Mouse (Mus musculus): ENCODE results near the gene Sdr39u1. TPM values are rescaled to one million over a fixed set of nuclear protein-coding genes. Genes with fewer than 3 reads are reported as not detected.

The Sdr39u1 gene
- 69.9 and 77.7 TPM in 2 replicates for polyA plus RNA-seq (2016; fragmentation: Nextera tagmentation; extraction: Ambion mirVana)

GRCm38 (mm10) chr14:55899701-55900413 lies at the start of gene Sdr39u1:
TSS of gene Sdr39u1 (minus strand) at chr14:55900293.
- peak within 1 kb of the TSS; percentile 86 for H3K27ac ChIP-seq
- peaks cover 16% of the 10 kb centered on the region for H3K4me1 ChIP-seq
- peak; percentile 90 for ATAC-seq (ENCODE audit: insufficient number of reproducible peaks, insufficient read depth, low FRiP score, low TSS enrichment)
- WGBS: 3% methylated on average over 39 of the region's 39 CpGs
- peak within 1 kb of the TSS; percentile 50 for H3K4me3 ChIP-seq
- H3K27me3 ChIP-seq: no peaks in the 10 kb centered on the region
- peak within 1 kb of the TSS; percentile 64 for H3K9ac ChIP-seq
- peak within 1 kb of the TSS; percentile 84 for H3K4me2 ChIP-seq (replicated peaks)
- no peaks in the 10 kb centered on the region for H3K9me3 ChIP-seq
- peaks cover 32% of the 10 kb centered on the region for H3K36me3 ChIP-seq

GRCm38 (mm10) chr14:55946269-55946969 lies 46.3 kb upstream of the Sdr39u1 start:
- ATAC-seq (ENCODE audit: insufficient number of reproducible peaks, insufficient read depth, low FRiP score, low TSS enrichment): no peak
- H3K4me1 ChIP-seq: no peaks in the 10 kb centered on the region
- no peak overlapping the region for H3K9ac ChIP-seq
- 72% methylated on average over 2 of the region's 2 CpGs for WGBS
- H3K4me2 ChIP-seq (replicated peaks): no peak overlapping the region
- no peak overlapping the region for H3K27ac ChIP-seq
- no peaks in the 10 kb centered on the region for H3K9me3 ChIP-seq
- H3K27me3 ChIP-seq: no peaks in the 10 kb centered on the region; the same call in 1 of the 2 replicates
- no peak overlapping the region for H3K4me3 ChIP-seq
- H3K36me3 ChIP-seq: no peaks in the 10 kb centered on the region

GRCm38 (mm10) chr14:55944575-55944974 lies 44.5 kb upstream of the Sdr39u1 start, which contains the start of gene Cma1:
TSS of gene Cma1 (minus strand) at chr14:55944675.
- Histone ChIP-seq H3K9ac (no peak within 1 kb of the TSS), H3K9me3 (no peaks in the 10 kb centered on the region), H3K4me1 (no peaks in the 10 kb centered on the region), H3K27me3 (no peaks in the 10 kb centered on the region; the same call in 1 of the 2 replicates), H3K36me3 (no peaks in the 10 kb centered on the region), H3K4me3 (no peak within 1 kb of the TSS), H3K4me2 (replicated peaks) (no peak within 1 kb of the TSS), H3K27ac (no peak within 1 kb of the TSS)
- ATAC-seq (ENCODE audit: insufficient number of reproducible peaks, insufficient read depth, low FRiP score, low TSS enrichment): no peak
- WGBS: 75% methylated on average over 4 of the region's 4 CpGs

GRCm38 (mm10) chr14:55943601-55944000 lies 43.5 kb upstream of the Sdr39u1 start:
- no peak overlapping the region for H3K9ac ChIP-seq
- no peak for ATAC-seq (ENCODE audit: insufficient number of reproducible peaks, insufficient read depth, low FRiP score, low TSS enrichment)
- H3K4me2 ChIP-seq (replicated peaks): no peak overlapping the region
- WGBS: 84% methylated on average over 11 of the region's 11 CpGs
- H3K4me1 ChIP-seq: no peaks in the 10 kb centered on the region
- no peak overlapping the region for H3K4me3 ChIP-seq
- H3K27ac ChIP-seq: no peak overlapping the region
- no peaks in the 10 kb centered on the region; the same call in 1 of the 2 replicates for H3K27me3 ChIP-seq
- H3K36me3 ChIP-seq: no peaks in the 10 kb centered on the region
- H3K9me3 ChIP-seq: no peaks in the 10 kb centered on the region

GRCm38 (mm10) chr14:55940070-55940800 lies 40.1 kb upstream of the Sdr39u1 start:
- no peak for ATAC-seq (ENCODE audit: insufficient number of reproducible peaks, insufficient read depth, low FRiP score, low TSS enrichment)
- H3K36me3 ChIP-seq: no peaks in the 10 kb centered on the region
- H3K27me3 ChIP-seq: no peaks in the 10 kb centered on the region; the same call in 1 of the 2 replicates
- H3K4me3 ChIP-seq: no peak overlapping the region
- H3K9me3 ChIP-seq: no peaks in the 10 kb centered on the region
- WGBS: 46% methylated on average over 7 of the region's 7 CpGs
- no peaks in the 10 kb centered on the region for H3K4me1 ChIP-seq
- H3K9ac ChIP-seq: no peak overlapping the region
- no peak overlapping the region for H3K4me2 ChIP-seq (replicated peaks)
- no peak overlapping the region for H3K27ac ChIP-seq

- peaks cover 4% of the 10 kb centered on the region; the same call in 1 of the 2 replicates for H3K4me1 ChIP-seq
- H3K4me3 ChIP-seq: no peak overlapping the region
- ATAC-seq (ENCODE audit: insufficient number of reproducible peaks, insufficient read depth, low FRiP score, low TSS enrichment): no peak
- H3K27me3 ChIP-seq: no peaks in the 10 kb centered on the region
- H3K4me2 ChIP-seq (replicated peaks): no peak overlapping the region
- H3K9me3 ChIP-seq: no peaks in the 10 kb centered on the region
- H3K36me3 ChIP-seq: no peaks in the 10 kb centered on the region
- WGBS: 31% methylated on average over 7 of the region's 7 CpGs
- H3K9ac ChIP-seq: no peak overlapping the region
- H3K27ac ChIP-seq: no peak overlapping the region
Measured at GRCm38 (mm10) chr14:55933586-55933985, 33.5 kb upstream of the Sdr39u1 start.

GRCm38 (mm10) chr14:55929263-55929997 lies 29.3 kb upstream of the Sdr39u1 start:
- H3K4me1 ChIP-seq: peaks cover 4% of the 10 kb centered on the region; the same call in 1 of the 2 replicates
- no peak for ATAC-seq (ENCODE audit: insufficient number of reproducible peaks, insufficient read depth, low FRiP score, low TSS enrichment)
- WGBS: 47% methylated on average over 12 of the region's 12 CpGs
- H3K9me3 ChIP-seq: no peaks in the 10 kb centered on the region
- no peaks in the 10 kb centered on the region for H3K27me3 ChIP-seq
- no peak overlapping the region for H3K4me2 ChIP-seq (replicated peaks)
- H3K4me3 ChIP-seq: no peak overlapping the region
- H3K36me3 ChIP-seq: no peaks in the 10 kb centered on the region
- no peak overlapping the region for H3K27ac ChIP-seq
- no peak overlapping the region for H3K9ac ChIP-seq

- Histone ChIP-seq H3K4me1 (peaks cover 4% of the 10 kb centered on the region; the same call in 1 of the 2 replicates), H3K27me3 (no peaks in the 10 kb centered on the region), H3K27ac (no peak overlapping the region), H3K4me2 (replicated peaks) (no peak overlapping the region), H3K4me3 (no peak overlapping the region), H3K9ac (no peak overlapping the region), H3K36me3 (no peaks in the 10 kb centered on the region), H3K9me3 (no peaks in the 10 kb centered on the region)
- no peak for ATAC-seq (ENCODE audit: insufficient number of reproducible peaks, insufficient read depth, low FRiP score, low TSS enrichment)
- 79% methylated on average over 4 of the region's 4 CpGs for WGBS
Measured at GRCm38 (mm10) chr14:55926847-55927246, 26.8 kb upstream of the Sdr39u1 start.

GRCm38 (mm10) chr14:55922475-55923232 lies 22.6 kb upstream of the Sdr39u1 start:
- Histone ChIP-seq H3K9me3 (no peaks in the 10 kb centered on the region), H3K4me3 (no peak overlapping the region)
- ATAC-seq (ENCODE audit: insufficient number of reproducible peaks, insufficient read depth, low FRiP score, low TSS enrichment): no peak

GRCm38 (mm10) chr14:55918240-55919082 lies 18.4 kb upstream of the Sdr39u1 start:
- H3K4me3 ChIP-seq: no peak overlapping the region
- 0 out of 2 replicates have a peak overlapping the region, but pooled peaks have one; percentile 5 for H3K4me2 ChIP-seq (replicated peaks)
- H3K9ac ChIP-seq: no peak overlapping the region
- no peaks in the 10 kb centered on the region for H3K9me3 ChIP-seq
- 0 out of 2 replicates have a peak, but pooled peaks cover 3% of the 10 kb centered on the region for H3K4me1 ChIP-seq
- ATAC-seq (ENCODE audit: insufficient number of reproducible peaks, insufficient read depth, low FRiP score, low TSS enrichment): peak; percentile 68; the same call in 1 of the 2 replicates
- no peak overlapping the region for H3K27ac ChIP-seq
- no peaks in the 10 kb centered on the region for H3K36me3 ChIP-seq
- H3K27me3 ChIP-seq: no peaks in the 10 kb centered on the region
- 35% methylated on average over 14 of the region's 14 CpGs for WGBS

More at GRCm38 (mm10) chr14:55922475-55923232, 22.6 kb upstream of the Sdr39u1 start:
- 68% methylated on average over 7 of the region's 7 CpGs for WGBS
- Histone ChIP-seq H3K4me2 (replicated peaks) (no peak overlapping the region), H3K9ac (no peak overlapping the region), H3K36me3 (no peaks in the 10 kb centered on the region), H3K27me3 (no peaks in the 10 kb centered on the region), H3K27ac (no peak overlapping the region), H3K4me1 (0 out of 2 replicates have a peak, but pooled peaks cover 3% of the 10 kb centered on the region)

Measured in embryonic facial prominence, embryonic 12.5 days (tissue).